Mouse (Mus musculus) T-helper 1 cell (primary cell): ENCODE data around the gene Gm3435.
"Not testable (repeated sequence)": the region's sequence is repeated elsewhere in the genome, so short reads cannot be mapped to it uniquely, and the experiment has no call there.

Source experiments
- in situ Hi-C: fragments of 300-600 bp; cut with MboI, MseI; formaldehyde crosslinking; loops from one replicate; pipeline ENCODE4 v1.15.1; 2025; ENCODE audit warnings: high pct_unique_total_duplicates

Gene Gm3435

DNA sequence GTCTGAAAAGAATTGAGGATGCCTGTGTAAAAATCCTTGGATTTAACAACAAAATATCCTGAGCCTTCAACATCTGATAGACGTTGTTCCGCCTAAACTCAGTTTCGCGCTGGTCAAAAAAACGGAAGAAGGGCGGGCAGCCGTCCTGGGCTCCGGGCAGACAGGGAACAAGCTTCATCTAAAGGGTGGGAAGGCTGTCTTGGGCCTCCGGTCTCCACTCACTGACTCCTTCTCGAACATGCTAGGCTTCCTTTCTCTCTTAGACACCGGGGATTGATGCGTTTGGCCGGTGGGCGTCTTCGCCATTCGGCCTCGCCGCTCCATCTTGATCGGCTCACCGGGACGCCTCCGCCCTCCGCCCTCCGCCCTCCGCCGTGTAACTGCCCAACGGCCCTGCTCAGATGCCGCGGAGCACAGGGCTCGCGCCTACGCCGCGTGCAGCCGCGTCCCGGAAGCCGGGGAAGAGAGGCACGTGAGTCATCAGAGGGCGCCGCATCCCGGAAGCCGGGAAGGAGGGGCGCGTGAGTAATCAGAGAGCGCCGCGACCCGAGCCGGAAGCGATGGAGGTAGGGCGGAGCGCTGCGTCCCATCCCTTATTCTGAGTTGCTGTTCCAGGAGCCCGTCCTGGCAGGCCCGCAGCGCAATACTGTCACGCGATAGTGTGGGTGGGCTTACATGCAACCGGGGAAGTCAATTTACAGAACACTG, at the start of gene Gm3435:
Gene Gm3435 (plus strand): TSS at position 471 of the 708 bp plus-strand sequence.
- in situ Hi-C loops, result not testable (repeated sequence)

DNA sequence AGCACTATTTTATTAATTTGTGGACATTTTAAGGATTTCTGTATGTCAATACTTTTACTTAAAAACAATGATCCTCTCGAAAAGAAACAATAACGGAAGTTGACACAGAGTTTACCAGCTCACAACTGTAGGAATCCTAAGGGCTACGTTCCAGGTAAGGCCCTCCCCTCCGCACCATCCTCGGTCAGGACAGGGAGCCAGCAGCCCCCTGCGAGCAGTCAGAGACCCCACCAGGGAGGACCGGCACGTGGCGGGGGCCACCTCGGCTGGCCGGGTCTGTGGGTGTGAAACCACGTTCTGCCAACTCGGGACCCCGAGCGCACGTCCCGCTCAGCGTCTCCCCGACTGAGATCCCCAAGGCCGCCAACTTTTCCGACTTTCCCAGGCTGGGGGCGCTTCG, 49.5 kb upstream of the Gm3435 start:
- in situ Hi-C loops, result loop anchor here (25.0 kb wide), 2 partner anchors 777 to 1998 kb away; partner anchors contain the start of gene Acat2

DNA sequence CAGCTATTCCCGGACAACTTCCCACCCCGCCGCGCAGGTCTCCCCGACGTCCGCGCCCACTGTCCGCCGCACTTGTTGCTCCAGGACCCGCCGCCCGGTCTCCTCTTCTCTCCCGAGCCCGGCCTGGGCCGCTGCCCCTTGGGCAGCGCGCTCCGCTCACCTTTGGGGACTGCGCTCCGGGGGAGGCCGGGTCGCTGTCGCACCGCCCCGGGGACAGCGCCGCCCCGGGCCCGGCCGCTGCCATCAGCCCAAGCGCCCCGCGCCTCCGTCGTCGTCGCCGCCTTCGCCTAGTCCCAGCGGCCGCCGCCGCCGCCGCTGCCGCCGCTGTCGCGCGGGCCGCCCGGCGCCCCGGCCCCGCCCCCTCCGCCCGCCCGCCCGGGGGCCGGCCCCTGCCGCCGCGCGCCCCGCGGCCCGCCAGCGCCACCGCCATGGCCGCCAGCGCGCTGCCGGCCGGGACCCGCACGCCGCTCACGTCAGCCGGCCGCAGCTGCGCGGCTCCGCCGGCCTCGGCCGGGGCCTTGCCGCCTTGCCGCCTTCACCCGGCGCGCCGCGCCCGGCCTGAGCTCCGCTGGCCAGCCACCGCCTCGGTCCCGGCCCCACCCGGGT, 48.9 kb upstream of the Gm3435 start, which contains the start of gene Phf10:
Gene Phf10 (minus strand): TSS at position 323 of the 606 bp plus-strand sequence.
- in situ Hi-C loops, result loop anchor here (25.0 kb wide), 2 partner anchors 776 to 1999 kb away; partner anchors contain the start of gene Acat2

DNA sequence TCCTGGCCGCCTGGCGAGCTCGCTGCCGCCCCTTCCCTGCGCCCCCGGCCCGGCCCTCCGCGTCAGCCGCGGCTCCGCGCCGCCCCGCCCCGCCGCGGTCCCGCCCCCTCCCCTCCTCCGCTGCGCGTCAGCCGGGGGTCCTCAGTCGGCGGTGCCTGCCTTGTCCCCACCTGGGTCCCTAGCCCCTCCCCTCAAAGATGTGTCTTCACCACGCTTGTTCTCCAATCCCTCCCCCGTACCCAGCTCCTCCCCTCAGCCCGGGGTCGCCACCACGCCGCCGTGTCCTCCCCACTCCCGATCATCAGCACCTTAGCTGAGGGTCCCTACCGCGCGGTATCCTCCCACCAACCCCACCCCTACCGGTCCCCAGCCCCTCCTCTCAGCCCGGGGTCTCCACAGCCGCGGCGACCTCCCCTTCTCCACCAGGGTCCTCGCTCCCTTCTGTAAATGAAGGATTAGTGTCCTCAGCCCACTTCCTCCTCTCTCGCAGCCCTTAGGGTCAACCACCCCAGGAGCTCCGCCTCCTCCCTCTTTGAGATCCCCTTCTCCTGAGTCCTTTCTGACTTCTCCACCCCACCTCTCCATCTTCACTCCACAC, 48.3 kb upstream of the Gm3435 start:
- in situ Hi-C loops, result loop anchor here (25.0 kb wide), 2 partner anchors 776 to 1999 kb away; partner anchors contain the start of gene Acat2

DNA sequence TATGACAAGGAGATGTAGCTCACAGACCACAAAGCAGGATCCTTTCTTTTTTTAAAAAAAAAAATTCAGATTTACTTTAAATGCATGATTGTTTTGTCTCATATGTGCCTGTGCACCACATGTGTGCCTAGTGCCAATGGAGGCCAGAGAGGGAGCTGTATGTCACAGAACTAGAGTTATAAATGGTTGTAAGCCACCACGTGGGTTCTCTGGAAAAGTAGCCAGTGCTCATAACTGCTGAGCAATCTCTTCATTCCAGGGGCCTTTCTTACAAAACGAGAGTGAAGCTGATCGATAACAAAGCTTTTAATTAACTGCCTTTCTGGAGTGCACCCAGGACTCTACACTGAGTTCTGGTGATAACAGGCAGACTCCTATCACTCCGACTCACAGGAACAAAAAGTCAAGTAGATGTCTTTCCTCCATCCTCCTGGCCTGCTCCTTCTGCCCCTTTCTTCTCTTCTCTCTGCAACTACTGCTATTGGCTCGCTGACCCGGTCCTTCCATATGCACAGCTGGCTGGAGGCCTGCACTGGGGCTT, 41.5 kb upstream of the Gm3435 start:
- in situ Hi-C loops, result loop anchor here (25.0 kb wide), 2 partner anchors 769 to 2006 kb away; partner anchors contain the start of gene Acat2

DNA sequence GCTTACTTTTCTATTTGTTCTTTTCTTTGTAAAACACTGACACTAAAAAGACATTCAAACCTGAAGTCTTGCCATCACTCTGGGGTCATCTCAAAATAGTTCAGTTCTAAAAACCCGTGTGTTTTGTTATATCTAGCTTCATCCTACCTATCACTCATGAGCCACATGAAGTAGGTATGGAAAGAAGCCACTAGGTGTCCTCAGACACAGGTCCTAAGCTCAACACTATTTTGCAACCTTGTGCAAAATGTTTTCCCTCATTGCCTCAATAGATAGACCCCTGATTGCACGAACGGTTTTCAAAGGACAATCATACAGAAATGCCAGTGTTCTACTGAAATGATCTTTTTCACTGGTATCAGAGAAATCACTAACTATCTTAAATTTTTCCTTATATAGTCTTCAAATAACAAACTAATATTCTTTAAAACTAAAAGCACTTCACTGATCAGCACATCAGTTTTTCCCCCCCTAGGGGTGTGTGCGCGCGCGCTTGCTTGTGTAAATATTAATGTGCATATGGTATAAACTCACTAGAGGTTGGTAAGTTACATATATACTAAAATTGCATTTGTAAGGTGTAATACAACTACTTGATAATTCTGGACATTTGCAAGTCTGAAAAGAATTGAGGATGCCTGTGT, 32.1 kb upstream of the Gm3435 start:
- in situ Hi-C loops, result not testable (repeated sequence)

DNA sequence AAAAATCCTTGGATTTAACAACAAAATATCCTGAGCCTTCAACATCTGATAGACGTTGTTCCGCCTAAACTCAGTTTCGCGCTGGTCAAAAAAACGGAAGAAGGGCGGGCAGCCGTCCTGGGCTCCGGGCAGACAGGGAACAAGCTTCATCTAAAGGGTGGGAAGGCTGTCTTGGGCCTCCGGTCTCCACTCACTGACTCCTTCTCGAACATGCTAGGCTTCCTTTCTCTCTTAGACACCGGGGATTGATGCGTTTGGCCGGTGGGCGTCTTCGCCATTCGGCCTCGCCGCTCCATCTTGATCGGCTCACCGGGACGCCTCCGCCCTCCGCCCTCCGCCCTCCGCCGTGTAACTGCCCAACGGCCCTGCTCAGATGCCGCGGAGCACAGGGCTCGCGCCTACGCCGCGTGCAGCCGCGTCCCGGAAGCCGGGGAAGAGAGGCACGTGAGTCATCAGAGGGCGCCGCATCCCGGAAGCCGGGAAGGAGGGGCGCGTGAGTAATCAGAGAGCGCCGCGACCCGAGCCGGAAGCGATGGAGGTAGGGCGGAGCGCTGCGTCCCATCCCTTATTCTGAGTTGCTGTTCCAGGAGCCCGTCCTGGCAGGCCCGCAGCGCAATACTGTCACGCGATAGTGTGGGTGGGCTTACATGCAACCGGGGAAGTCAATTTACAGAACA, 31.5 kb upstream of the Gm3435 start, which contains the start of the genes 9030025P20Rik and Gm3417:
Gene 9030025P20Rik (plus strand): TSS at position 107 of the 677 bp plus-strand sequence.
Gene Gm3417 (minus strand): TSS at position 429 of the 677 bp plus-strand sequence.
- in situ Hi-C loops, result not testable (repeated sequence)

DNA sequence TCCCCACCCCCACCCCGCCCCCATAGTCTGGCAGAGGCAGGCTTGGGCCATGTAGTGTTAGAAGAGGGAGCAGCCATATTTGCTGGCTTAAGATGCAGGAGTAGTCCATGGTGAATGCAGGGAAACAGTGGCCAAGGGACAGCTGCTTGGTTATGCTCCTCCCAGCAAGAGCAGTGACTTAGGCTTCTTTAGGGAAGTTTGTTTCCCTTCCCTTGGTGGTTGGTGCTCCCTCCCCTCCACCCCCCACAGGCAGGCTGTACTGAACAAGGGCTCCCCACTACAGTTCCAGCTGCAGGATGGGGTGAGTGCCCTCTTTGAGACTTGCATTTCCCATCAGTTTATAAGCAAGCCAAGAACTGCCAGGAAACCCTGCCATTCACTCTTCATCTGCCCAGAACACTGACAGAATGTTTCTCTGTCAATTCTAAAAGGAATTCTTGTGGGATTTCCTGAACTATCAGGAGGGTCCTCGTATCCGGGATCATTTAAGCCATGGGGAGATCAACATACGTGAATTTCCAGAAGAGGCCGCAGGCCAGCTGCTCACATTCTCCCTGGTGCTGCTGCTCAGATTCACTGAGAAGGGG, 19.8 kb upstream of the Gm3435 start:
- in situ Hi-C loops, result loop anchor here (5.0 kb wide), 1 partner anchor 33 kb away; no protein-coding TSS in a partner anchor

DNA sequence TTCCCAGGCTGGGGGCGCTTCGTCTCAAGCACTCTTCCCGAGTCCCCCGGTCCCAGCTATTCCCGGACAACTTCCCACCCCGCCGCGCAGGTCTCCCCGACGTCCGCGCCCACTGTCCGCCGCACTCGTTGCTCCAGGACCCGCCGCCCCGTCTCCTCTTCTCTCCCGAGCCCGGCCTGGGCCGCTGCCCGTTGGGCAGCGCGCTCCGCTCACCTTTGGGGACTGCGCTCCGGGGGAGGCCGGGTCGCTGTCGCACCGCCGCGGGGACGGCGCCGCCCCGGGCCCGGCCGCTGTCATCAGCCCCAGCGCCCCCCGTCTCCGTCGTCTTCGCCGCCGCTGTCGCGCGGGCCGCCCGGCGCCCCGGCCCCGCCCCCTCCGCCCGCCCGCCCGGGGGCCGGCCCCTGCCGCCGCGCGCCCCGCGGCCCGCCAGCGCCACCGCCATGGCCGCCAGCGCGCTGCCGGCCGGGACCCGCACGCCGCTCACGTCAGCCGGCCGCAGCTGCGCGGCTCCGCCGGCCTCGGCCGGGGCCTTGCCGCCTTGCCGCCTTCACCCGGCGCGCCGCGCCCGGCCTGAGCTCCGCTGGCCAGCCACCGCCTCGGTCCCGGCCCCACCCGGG, 17.3 kb upstream of the Gm3435 start:
- in situ Hi-C loops, result loop anchor here (5.0 kb wide), 1 partner anchor 35 kb away; no protein-coding TSS in a partner anchor

DNA sequence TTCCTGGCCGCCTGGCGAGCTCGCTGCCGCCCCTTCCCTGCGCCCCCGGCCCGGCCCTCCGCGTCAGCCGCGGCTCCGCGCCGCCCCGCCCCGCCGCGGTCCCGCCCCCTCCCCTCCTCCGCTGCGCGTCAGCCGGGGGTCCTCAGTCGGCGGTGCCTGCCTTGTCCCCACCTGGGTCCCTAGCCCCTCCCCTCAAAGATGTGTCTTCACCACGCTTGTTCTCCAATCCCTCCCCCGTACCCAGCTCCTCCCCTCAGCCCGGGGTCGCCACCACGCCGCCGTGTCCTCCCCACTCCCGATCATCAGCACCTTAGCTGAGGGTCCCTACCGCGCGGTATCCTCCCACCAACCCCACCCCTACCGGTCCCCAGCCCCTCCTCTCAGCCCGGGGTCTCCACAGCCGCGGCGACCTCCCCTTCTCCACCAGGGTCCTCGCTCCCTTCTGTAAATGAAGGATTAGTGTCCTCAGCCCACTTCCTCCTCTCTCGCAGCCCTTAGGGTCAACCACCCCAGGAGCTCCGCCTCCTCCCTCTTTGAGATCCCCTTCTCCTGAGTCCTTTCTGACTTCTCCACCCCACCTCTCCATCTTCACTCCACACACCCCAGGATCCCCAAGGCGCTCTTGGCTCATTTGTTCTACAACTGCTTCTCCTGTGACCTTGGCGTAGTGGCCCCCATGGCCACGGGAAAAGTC, 16.7 kb upstream of the Gm3435 start:
- in situ Hi-C loops, result loop anchor here (5.0 kb wide), 1 partner anchor 36 kb away; no protein-coding TSS in a partner anchor

DNA sequence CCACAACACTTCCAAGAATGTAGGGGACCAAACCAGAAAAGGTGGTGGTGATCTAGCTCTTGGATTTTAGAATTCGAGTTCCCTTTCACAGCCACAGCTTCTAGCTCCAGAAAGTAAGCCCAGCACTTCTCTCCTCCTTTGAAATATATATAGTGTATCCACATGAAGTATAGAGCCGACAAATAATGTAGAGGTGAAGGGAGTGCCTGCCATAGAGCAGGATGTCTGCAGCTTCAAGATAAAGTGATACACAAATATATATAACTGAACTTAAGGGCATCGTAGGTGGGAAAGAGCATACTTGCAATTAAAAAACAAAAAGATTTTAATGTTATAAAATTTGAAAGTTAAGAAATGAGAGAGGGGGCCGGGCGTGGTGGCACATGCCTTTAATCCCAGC, 15.8 kb upstream of the Gm3435 start:
- in situ Hi-C loops, result loop anchor here (5.0 kb wide), 1 partner anchor 37 kb away; no protein-coding TSS in a partner anchor

DNA sequence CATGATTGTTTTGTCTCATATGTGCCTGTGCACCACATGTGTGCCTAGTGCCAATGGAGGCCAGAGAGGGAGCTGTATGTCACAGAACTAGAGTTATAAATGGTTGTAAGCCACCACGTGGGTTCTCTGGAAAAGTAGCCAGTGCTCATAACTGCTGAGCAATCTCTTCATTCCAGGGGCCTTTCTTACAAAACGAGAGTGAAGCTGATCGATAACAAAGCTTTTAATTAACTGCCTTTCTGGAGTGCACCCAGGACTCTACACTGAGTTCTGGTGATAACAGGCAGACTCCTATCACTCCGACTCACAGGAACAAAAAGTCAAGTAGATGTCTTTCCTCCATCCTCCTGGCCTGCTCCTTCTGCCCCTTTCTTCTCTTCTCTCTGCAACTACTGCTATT, 9.9 kb upstream of the Gm3435 start:
- in situ Hi-C loops, result not testable (repeated sequence)

DNA sequence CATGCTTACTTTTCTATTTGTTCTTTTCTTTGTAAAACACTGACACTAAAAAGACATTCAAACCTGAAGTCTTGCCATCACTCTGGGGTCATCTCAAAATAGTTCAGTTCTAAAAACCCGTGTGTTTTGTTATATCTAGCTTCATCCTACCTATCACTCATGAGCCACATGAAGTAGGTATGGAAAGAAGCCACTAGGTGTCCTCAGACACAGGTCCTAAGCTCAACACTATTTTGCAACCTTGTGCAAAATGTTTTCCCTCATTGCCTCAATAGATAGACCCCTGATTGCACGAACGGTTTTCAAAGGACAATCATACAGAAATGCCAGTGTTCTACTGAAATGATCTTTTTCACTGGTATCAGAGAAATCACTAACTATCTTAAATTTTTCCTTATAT, 888 bp upstream of the Gm3435 start:
- in situ Hi-C loops, result not testable (repeated sequence)

DNA sequence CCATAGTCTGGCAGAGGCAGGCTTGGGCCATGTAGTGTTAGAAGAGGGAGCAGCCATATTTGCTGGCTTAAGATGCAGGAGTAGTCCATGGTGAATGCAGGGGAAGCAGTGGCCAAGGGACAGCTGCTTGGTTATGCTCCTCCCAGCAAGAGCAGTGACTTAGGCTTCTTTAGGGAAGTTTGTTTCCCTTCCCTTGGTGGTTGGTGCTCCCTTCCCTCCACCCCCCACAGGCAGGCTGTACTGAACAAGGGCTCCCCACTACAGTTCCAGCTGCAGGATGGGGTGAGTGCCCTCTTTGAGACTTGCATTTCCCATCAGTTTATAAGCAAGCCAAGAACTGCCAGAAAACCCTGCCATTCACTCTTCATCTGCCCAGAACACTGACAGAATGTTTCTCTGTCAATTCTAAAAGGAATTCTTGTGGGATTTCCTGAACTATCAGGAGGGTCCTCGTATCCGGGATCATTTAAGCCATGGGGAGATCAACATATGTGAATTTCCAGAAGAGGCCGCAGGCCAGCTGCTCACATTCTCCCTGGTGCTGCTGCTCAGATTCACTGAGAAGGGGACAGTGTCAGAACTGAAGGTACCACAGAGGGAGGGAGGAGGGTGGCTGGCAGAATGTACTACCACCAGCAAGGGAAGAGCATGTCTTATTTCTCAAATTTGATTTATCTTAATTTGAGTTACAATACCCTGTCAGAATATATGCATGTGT, 11.7 kb downstream of the Gm3435 start:
- in situ Hi-C loops, result loop anchor here (10.0 kb wide), 1 partner anchor 67 kb away; no protein-coding TSS in a partner anchor

DNA sequence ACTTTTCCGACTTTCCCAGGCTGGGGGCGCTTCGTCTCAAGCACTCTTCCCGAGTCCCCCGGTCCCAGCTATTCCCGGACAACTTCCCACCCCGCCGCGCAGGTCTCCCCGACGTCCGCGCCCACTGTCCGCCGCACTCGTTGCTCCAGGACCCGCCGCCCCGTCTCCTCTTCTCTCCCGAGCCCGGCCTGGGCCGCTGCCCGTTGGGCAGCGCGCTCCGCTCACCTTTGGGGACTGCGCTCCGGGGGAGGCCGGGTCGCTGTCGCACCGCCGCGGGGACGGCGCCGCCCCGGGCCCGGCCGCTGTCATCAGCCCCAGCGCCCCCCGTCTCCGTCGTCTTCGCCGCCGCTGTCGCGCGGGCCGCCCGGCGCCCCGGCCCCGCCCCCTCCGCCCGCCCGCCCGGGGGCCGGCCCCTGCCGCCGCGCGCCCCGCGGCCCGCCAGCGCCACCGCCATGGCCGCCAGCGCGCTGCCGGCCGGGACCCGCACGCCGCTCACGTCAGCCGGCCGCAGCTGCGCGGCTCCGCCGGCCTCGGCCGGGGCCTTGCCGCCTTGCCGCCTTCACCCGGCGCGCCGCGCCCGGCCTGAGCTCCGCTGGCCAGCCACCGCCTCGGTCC, 14.0 kb downstream of the Gm3435 start:
- in situ Hi-C loops, result loop anchor here (10.0 kb wide), 1 partner anchor 69 kb away; no protein-coding TSS in a partner anchor

DNA sequence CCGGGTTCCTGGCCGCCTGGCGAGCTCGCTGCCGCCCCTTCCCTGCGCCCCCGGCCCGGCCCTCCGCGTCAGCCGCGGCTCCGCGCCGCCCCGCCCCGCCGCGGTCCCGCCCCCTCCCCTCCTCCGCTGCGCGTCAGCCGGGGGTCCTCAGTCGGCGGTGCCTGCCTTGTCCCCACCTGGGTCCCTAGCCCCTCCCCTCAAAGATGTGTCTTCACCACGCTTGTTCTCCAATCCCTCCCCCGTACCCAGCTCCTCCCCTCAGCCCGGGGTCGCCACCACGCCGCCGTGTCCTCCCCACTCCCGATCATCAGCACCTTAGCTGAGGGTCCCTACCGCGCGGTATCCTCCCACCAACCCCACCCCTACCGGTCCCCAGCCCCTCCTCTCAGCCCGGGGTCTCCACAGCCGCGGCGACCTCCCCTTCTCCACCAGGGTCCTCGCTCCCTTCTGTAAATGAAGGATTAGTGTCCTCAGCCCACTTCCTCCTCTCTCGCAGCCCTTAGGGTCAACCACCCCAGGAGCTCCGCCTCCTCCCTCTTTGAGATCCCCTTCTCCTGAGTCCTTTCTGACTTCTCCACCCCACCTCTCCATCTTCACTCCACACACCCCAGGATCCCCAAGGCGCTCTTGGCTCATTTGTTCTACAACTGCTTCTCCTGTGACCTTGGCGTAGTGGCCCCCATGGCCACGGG, 14.7 kb downstream of the Gm3435 start:
- in situ Hi-C loops, result loop anchor here (10.0 kb wide), 1 partner anchor 70 kb away; no protein-coding TSS in a partner anchor

DNA sequence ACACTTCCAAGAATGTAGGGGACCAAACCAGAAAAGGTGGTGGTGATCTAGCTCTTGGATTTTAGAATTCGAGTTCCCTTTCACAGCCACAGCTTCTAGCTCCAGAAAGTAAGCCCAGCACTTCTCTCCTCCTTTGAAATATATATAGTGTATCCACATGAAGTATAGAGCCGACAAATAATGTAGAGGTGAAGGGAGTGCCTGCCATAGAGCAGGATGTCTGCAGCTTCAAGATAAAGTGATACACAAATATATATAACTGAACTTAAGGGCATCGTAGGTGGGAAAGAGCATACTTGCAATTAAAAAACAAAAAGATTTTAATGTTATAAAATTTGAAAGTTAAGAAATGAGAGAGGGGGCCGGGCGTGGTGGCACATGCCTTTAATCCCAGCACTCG, 15.5 kb downstream of the Gm3435 start:
- in situ Hi-C loops, result loop anchor here (10.0 kb wide), 1 partner anchor 71 kb away; no protein-coding TSS in a partner anchor
